In the genomic region with DNA sequence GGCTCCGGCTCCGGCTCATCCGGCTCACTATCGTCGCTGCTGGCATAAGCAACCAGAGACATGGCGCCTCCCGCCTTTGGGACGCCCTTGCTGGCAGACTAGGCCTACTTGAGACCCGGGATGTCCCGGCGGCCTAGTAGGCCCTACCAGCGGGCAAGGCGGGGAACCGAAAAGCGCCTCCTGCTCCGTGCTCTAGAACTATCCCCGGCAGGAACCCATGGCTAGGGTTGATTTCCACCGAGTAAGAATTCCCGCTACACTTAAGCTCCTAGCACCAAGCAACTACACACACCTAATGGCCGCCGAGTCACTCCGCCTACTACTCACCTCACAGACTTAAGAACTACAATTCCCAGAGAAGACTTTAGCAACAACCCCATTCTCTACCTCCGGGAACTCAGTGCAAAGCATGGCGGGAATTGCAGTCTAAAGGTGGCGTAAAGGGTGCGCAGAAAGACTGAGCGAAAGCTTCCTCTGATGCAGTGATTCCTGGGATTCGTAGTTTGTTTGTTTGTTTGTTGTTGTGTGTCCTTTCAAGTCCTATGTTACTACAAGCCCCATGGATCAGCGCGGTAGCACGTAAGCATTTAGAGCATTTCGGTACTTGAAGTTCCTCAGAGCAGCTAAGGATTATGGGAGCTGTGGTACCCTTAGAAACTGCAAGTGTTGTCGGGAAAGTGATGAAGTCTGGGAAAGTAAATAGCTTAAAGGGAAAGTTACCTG, we compare ENCODE assay signal across 8 mouse cellular contexts. TPM values are rescaled to one million over a fixed set of nuclear protein-coding genes. Genes with fewer than 3 reads are reported as not detected.
A peak's percentile ranks its signal among the peaks of the same experiment; 100 is the strongest.
DNase-seq lines count a peak whose midpoint lies in the region; ATAC-seq lines count a peak whose summit lies in the region.

Gene Prcc, minus strand, starts transcription at position 328 of the 723 bp plus-strand sequence.

- H3K4me1 ChIP-seq in heart, embryonic 10.5 days = peaks cover 27% of the 10 kb centered on the region
- H3K4me1 ChIP-seq in kidney, embryonic 15.5 days = peaks cover 19% of the 10 kb centered on the region

- peaks cover 10% of the 10 kb centered on the region for H3K36me3 ChIP-seq in heart, embryonic 10.5 days
- H3K36me3 ChIP-seq in kidney, embryonic 15.5 days = peaks cover 11% of the 10 kb centered on the region

- H3K4me3 ChIP-seq in heart, embryonic 10.5 days = peak within 1 kb of the TSS; percentile 88
- H3K4me3 ChIP-seq in kidney, embryonic 15.5 days (replicated peaks) = peak within 1 kb of the TSS; percentile 97

- H3K4me2 ChIP-seq in kidney, embryonic 15.5 days = peak within 1 kb of the TSS; percentile 76

- no peaks in the 10 kb centered on the region for H3K9me3 ChIP-seq in heart, embryonic 10.5 days
- no peaks in the 10 kb centered on the region; the same call in 1 of the 2 replicates for H3K9me3 ChIP-seq in kidney, embryonic 15.5 days (replicated peaks)

- no peaks in the 10 kb centered on the region for H3K27me3 ChIP-seq in heart, embryonic 10.5 days (ENCODE audit: insufficient read depth, poor library complexity, severe bottlenecking)
- no peaks in the 10 kb centered on the region for H3K27me3 ChIP-seq in kidney, embryonic 15.5 days

- ATAC-seq in erythroblast, adult 5-6 weeks (replicated peaks; ENCODE audit: low FRiP score, poor library complexity, severe bottlenecking) = peak; percentile 94
- peak; percentile 98 for ATAC-seq in kidney, embryonic 15.5 days (replicated peaks; ENCODE audit: low FRiP score)
- ATAC-seq in monocyte, adult 5-6 weeks (replicated peaks; ENCODE audit: insufficient number of reproducible peaks, low FRiP score, low TSS enrichment, poor library complexity, severe bottlenecking) = peak; percentile 97

- H3K9ac ChIP-seq in kidney, embryonic 15.5 days = peak within 1 kb of the TSS; percentile 93

- under 1% methylated on average over 33 of the region's 33 CpGs for WGBS in heart, embryonic 10.5 days
- under 1% methylated on average over 33 of the region's 33 CpGs for WGBS in kidney, embryonic 15.5 days

- H3K27ac ChIP-seq in heart, embryonic 10.5 days = peak within 1 kb of the TSS; percentile 98
- peak within 1 kb of the TSS; percentile 92 for H3K27ac ChIP-seq in kidney, embryonic 15.5 days

- peak; percentile 84 to 91 for DNase-seq in B cell, adult 2 months
- DNase-seq in brain, adult 2 months (ENCODE audit: low read depth, low spot score) = peak; percentile 100
- DNase-seq in heart, embryonic 10.5 days (ENCODE audit: low spot score) = peak; percentile 99
- DNase-seq in liver = peak; percentile 89
- DNase-seq in spleen, postnatal 4 days (ENCODE audit: low spot score in 2 of 2) = peak; percentile 87 to 88

RNA-seq across cellular contexts. Expression of gene Prcc, which starts in this region (rescaled TPM):
- 13.2 and 14.8 TPM in 2 replicates for total RNA-seq in erythroblast, adult 5-6 weeks (2015; ENCODE audit: low replicate concordance)
- 17.4 and 17.8 TPM in 2 replicates for total RNA-seq in erythroblast, adult 5-6 weeks (2017; ENCODE audit: low replicate concordance)
- 11.8 and 13.6 TPM in 2 replicates for polyA plus RNA-seq in heart, embryonic 10.5 days (2016; fragmentation: Nextera tagmentation; extraction: Ambion mirVana)
- 14.4 and 16.1 TPM in 2 replicates for polyA plus RNA-seq in kidney, embryonic 15.5 days (2015; fragmentation: Nextera tagmentation; extraction: Ambion mirVana)
- 18.4 to 35.5 TPM (median 22.3 TPM) in 3 replicates for total RNA-seq in monocyte, adult 5-6 weeks (2017)

Comparison
In these comparisons a context has a peak if more than half of its experiments do, and no peak if none do; other contexts are left out.
1. Peak in every context shown above with its lines: DNase-seq, ATAC-seq, H3K4me3 ChIP-seq and H3K27ac ChIP-seq.